Mouse (Mus musculus) brain, adult 2 months (tissue): Measurements from ENCODE around the gene Dclk2.

Experiments used
- DNase-seq: peaks from one replicate; pipeline ENCODE4 v3.0.0; 2011; ENCODE audit warnings: low read depth, low spot score

Dclk2 gene

GRCm38 (mm10) chr3:86800841-86801240, 119.8 kb downstream of the Dclk2 start:
- DNase-seq = peak; percentile 57

GRCm38 (mm10) chr3:86799041-86799440, 121.6 kb downstream of the Dclk2 start:
- DNase-seq = no peak

GRCm38 (mm10) chr3:86797871-86798460, 122.7 kb downstream of the Dclk2 start:
- DNase-seq = no peak

- no peak for DNase-seq
These were observed 123.9 kb downstream of the Dclk2 start for GRCm38 (mm10) chr3:86796716-86797115.

GRCm38 (mm10) chr3:86793720-86794191, 126.9 kb downstream of the Dclk2 start:
- DNase-seq = no peak

GRCm38 (mm10) chr3:86793264-86793663, 127.4 kb downstream of the Dclk2 start:
- peak; percentile 55 for DNase-seq

GRCm38 (mm10) chr3:86789752-86790151, 130.9 kb downstream of the Dclk2 start:
- DNase-seq = peak; percentile 87

- peak; percentile 93 for DNase-seq
These were observed 131.9 kb downstream of the Dclk2 start for GRCm38 (mm10) chr3:86788711-86789110.

- DNase-seq = no peak
These were observed 133.1 kb downstream of the Dclk2 start for GRCm38 (mm10) chr3:86787423-86788123.

- DNase-seq = peak; percentile 94
These were observed 133.8 kb downstream of the Dclk2 start for GRCm38 (mm10) chr3:86786845-86787351.

GRCm38 (mm10) chr3:86786280-86786679, 134.4 kb downstream of the Dclk2 start:
- DNase-seq = no peak

GRCm38 (mm10) chr3:86784930-86785329, 135.7 kb downstream of the Dclk2 start:
- no peak for DNase-seq

GRCm38 (mm10) chr3:86784051-86784450, 136.6 kb downstream of the Dclk2 start:
- peak; percentile 39 for DNase-seq

- no peak for DNase-seq
These were observed 140.9 kb downstream of the Dclk2 start for GRCm38 (mm10) chr3:86779704-86780103.

- no peak for DNase-seq
These were observed 145.2 kb downstream of the Dclk2 start for GRCm38 (mm10) chr3:86775444-86775828.

GRCm38 (mm10) chr3:86774566-86775443, 145.8 kb downstream of the Dclk2 start:
- DNase-seq = peak; percentile 63

GRCm38 (mm10) chr3:86768969-86769368, 151.7 kb downstream of the Dclk2 start:
- no peak for DNase-seq

- DNase-seq = no peak
These were observed 152.1 kb downstream of the Dclk2 start for GRCm38 (mm10) chr3:86768553-86768952.

- no peak for DNase-seq
These were observed 158.2 kb downstream of the Dclk2 start for GRCm38 (mm10) chr3:86762456-86762855.

- DNase-seq = no peak
These were observed 158.6 kb downstream of the Dclk2 start for GRCm38 (mm10) chr3:86762036-86762415.

GRCm38 (mm10) chr3:86761095-86762035, 159.3 kb downstream of the Dclk2 start:
- peak; percentile 91 for DNase-seq
